Mouse (Mus musculus): Measurements from ENCODE around the gene Cadm1.
A peak's percentile ranks its signal among the peaks of the same experiment; 100 is the strongest.

Cadm1 gene

GRCm38 (mm10) chr9:47674766-47675713 lies 145.1 kb downstream of the Cadm1 start:
- no peak for DNase-seq

GRCm38 (mm10) chr9:47686881-47687280 lies 156.9 kb downstream of the Cadm1 start:
- DNase-seq: no peak

- DNase-seq: no peak
Measured at GRCm38 (mm10) chr9:47687604-47688003, 157.6 kb downstream of the Cadm1 start.

- peak; percentile 16 to 44 for DNase-seq
Measured at GRCm38 (mm10) chr9:47688297-47688696, 158.3 kb downstream of the Cadm1 start.

GRCm38 (mm10) chr9:47692911-47693310 lies 162.9 kb downstream of the Cadm1 start:
- no peak for DNase-seq

- peak; percentile 49 to 84 for DNase-seq
Measured at GRCm38 (mm10) chr9:47699026-47699425, 169.1 kb downstream of the Cadm1 start.

GRCm38 (mm10) chr9:47700021-47700420 lies 170.0 kb downstream of the Cadm1 start:
- DNase-seq: no peak

GRCm38 (mm10) chr9:47703026-47703876 lies 173.3 kb downstream of the Cadm1 start:
- peak in 1 of 2 experiments; percentile 8 for DNase-seq

DNA sequence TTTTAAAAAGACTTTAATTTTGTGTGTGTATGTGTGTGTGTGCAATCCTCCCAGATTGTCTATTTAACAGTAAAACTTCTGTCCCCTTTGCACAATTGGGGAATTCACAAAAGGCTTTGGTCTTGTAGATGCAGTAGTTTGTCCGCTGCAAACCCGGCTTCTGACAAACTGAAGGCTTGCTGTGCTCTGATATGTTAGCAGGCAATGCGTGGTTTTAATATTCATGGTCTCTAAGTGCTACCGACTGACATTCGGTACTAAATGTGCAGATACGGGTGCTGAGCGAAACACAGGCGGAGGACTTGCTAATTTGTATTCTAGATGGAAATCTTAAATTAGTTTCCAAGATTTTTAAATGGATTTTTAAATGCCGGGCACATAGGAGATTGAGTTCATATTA lies 176.4 kb downstream of the Cadm1 start:
- DNase-seq: no peak

DNA sequence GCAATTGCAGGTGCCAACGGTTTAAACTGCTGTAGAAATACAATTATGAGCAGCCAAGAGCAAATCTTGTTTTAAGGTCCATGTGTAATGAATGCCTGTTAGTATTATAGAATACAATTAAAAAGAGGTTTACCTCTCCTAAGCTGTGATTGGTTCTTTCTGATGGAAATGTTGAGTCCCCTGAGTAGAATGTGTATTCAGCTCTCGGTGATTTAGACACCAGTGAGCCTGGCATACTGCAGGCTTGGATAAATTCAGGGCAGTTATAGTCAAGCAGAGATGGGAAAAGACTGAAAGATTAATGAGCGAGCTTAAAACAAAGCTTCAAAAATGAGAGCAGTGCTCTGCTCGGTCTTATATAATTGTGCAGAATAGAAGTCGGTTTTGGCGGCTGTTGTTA lies 177.4 kb downstream of the Cadm1 start:
- no peak for DNase-seq

DNA sequence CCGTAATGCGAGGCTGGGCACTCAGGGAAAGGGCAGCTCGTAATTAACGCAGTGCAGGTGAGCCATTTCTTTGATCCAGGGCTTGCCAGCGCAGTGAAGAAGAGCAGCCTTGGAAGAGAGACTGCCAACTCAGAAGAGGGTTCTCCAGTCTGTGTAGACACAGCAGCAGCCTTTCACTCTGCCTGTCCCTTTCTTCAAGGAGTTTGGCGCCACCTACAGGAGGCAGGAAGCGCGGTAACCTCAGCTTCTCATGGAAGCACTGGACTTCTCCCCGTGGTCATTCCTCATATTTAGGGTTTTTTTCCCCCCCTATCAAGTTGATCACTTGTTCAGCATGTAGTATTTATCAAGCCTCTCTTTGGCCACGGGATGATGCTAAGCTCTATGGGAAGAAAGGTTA lies 178.3 kb downstream of the Cadm1 start:
- DNase-seq: peak; percentile 61 to 87

GRCm38 (mm10) chr9:47710946-47711345 lies 181.0 kb downstream of the Cadm1 start:
- no peak for DNase-seq

DNA sequence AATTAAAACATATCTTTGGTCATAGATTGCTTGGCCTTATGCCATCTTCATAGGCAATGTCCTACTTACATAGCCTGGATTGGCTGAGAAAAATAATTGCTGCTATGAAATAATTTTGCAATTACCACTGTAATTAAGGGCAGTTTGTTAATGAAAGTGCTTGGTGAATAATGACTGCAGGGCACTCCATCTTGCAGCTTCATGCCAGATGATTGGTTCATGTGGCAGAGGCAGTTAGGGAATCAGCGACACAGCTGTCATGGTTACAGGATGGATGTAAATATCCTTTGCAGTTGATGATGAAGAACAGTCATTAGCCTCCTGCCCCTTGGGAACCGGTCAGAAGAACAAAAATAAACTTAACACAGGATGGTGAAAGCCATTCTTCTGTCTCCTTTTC lies 184.6 kb downstream of the Cadm1 start:
- no peak for DNase-seq

GRCm38 (mm10) chr9:47715415-47715814 lies 185.4 kb downstream of the Cadm1 start:
- peak in 1 of 2 experiments; percentile 26 for DNase-seq

GRCm38 (mm10) chr9:47716883-47717282 lies 186.9 kb downstream of the Cadm1 start:
- no peak for DNase-seq

DNA sequence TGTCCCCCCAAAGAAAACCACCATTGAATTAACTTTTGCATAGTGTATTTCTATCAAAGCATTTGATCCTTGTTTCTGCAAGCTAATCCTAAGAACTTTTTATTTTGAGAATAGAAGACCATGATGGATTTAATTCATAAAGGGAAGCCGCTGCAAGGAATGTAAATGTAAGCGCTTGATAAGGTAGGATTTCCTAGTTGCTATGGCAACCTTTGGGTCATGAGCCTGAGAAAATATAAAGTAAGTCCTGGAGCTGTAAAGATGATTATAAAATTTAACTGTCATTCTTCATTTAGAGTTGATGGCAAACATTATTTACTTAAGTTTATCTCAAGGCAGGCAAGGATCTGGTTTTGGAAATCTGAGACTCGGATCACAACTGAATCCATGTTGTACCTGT lies 197.6 kb downstream of the Cadm1 start:
- no peak for DNase-seq

GRCm38 (mm10) chr9:47728852-47729251 lies 198.9 kb downstream of the Cadm1 start:
- no peak for DNase-seq

- no peak for DNase-seq
Measured at GRCm38 (mm10) chr9:47730247-47730646, 200.3 kb downstream of the Cadm1 start.

- peak; percentile 5 to 8 for DNase-seq
Measured at GRCm38 (mm10) chr9:47733780-47734451, 203.9 kb downstream of the Cadm1 start.

DNA sequence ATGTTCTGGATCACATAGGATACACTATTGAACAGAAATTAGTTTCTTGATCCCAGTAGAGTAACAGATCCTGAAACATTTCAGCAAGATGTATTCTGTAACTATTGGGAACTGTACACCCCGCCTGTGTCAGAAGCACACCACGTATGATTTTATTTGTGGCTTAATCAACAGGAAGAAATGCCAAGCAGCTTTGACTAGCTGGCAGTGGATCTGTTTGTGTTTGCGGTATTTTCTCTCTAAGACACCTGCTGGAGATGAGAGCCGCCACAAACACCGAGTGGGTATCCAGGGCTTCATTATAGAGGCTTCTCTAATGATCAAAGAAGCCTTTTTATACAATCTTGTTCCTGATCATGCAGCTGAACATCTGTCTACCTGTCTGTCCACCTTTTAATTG lies 204.9 kb downstream of the Cadm1 start:
- DNase-seq: no peak

- DNase-seq: no peak
Measured at GRCm38 (mm10) chr9:47738799-47739198, 208.8 kb downstream of the Cadm1 start.

DNA sequence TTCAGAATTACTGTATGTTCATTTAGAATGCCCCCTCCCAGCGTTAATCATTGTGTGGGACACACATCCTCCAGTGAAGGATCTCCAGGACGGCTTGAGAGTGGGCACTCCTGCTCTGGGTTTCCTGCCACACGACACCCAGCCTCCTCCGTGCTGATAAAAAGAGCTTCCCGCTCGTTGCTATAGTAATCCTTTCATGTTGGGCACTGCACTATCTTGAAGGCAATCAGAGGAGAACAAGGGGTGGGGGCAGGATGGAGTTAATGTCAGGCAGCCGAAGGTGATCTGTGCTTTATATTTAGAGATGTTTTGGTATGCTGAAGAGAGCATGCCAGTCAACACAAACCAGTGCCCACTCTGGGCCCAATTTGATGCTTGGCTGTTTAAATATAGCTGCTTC lies 209.3 kb downstream of the Cadm1 start:
- DNase-seq: no peak

DNA sequence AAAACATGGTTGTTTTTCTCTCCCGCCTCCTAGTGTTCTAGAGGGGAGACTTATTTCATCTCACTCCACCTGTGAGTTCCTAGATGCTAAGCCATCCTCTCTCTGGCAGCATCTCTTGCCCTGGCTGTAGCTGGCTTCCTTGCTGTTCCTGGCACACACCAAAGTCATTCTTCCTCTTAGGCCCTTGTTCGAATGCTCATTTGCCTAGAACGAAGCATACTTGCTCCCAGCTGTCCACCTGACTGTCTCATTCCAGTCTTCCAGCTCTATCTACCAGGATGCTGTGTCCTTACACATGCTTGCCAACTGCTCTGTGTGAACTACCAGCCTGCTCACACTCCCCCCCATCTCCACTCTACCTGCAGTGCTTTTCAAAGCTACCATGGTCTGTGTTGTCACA lies 211.8 kb downstream of the Cadm1 start:
- no peak for DNase-seq

Data from kidney, postnatal 36 days (tissue).